Mouse (Mus musculus) urinary bladder, postnatal 14 days (tissue): ENCODE data around the gene Scn2b.

Experiments used
- DNase-seq: peaks from one replicate; pipeline ENCODE4 v3.0.0; 2021; ENCODE audit warnings: low spot score

Scn2b gene

GRCm38 (mm10) chr9:45117741-45118431 is at the start of gene Scn2b:
Gene Scn2b, plus strand, starts transcription at chr9:45117782.
- DNase-seq = no peak

GRCm38 (mm10) chr9:45071800-45072199 is 45.8 kb upstream of the Scn2b start:
- DNase-seq = no peak

DNA sequence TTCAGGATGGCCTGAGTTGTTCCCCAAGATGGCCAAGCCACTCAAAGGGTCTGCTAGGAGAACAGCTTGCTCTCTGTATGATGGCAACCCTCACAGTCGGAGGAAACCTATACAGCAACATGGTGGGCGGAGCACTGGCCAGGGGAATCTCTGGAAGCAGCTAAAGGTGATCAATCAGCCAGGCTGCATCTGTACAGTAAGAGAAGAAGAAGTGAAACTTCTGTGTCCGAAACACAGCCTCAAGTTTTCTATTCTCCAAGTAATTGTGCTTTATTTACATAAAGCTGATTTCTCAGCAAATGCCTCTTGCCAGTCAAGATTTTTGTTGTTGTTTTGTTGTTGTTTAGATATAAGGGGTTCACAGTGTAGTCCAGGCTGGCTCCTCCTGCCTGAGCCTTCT is 39.7 kb upstream of the Scn2b start:
- no peak for DNase-seq

DNA sequence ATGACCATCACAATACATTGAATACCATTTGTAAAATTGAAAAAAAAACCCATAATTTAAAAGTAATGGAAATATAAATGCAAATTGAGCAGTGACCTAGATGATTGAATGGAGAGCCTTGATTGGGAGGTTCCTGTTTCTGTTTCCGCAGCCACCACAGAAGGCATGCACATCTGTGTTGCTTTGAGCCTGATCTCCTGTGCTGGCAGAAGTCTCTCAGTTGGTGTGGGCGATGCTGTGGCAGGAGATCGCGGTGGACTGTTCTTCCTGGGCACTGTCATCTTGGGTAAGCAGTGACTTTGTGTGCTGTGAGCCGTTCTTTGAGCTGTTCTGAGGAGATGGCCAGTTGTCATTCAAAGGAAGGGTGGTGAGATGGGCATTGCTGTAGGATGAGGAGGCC is 38.6 kb upstream of the Scn2b start, which contains the start of gene Jaml:
TSS of gene Jaml (plus strand) at position 173 of the 400 bp plus-strand sequence.
- DNase-seq = no peak

- no peak for DNase-seq
These were observed 34.5 kb upstream of the Scn2b start for GRCm38 (mm10) chr9:45083132-45083531.

DNA sequence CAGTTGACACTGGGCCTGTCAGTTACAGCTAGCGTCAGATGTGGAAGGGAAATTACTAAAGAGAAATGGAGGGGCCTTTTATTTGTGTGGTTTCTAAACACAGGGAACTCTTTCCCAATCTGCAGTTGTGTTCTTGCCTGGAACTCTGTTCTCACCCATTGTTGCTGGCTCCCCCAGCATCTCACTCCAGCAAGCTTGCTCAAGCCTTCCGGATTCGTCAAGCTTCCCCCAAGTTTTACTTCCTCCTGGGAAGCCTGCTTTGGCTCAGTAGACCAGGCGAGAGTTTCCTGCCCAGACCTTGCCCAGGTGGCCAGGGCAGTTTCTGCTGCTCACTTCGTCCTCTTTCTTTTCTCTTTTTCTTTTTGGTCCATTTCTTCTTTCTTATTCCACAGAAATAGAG is 33.0 kb upstream of the Scn2b start:
- no peak for DNase-seq

- DNase-seq = no peak
These were observed 31.6 kb upstream of the Scn2b start for GRCm38 (mm10) chr9:45085741-45086690.

DNA sequence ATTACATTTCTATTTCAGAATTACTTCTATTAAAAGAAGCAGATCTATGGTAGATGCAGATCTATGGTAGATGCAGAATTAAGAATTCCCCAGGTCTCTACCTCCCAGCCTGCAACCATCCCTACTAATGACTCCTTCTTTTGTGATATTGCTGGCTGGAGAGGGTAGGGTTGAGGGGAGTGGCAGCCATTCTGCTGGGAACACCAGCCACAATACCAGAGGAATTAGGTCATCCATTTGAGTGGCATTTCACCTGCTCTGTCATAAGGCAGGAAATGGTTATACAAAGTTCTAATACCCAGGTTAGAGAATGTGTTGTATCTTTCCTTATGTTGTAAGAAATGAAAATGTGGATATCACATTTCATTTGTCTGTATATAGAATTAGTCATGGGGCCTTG is 29.5 kb upstream of the Scn2b start:
- no peak for DNase-seq

DNA sequence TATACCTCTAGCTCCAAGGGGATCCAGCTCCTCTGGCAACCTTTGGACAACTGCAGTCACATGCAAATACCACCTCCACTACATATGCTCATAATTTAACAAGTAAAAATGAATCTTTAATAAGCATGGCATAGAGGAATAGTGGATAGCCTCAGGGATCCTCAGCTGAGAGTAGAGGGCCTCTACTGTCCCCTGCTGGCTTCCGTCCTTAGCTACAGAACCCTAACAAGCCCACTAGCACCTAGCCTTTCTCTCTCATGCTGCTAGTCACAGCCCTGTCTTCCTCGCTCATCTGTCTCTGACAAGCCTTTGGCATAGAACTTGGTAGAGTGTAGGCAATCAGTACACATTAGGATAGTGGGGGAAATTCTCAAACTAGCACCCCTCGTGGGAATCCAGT is 26.8 kb upstream of the Scn2b start:
- no peak for DNase-seq

DNA sequence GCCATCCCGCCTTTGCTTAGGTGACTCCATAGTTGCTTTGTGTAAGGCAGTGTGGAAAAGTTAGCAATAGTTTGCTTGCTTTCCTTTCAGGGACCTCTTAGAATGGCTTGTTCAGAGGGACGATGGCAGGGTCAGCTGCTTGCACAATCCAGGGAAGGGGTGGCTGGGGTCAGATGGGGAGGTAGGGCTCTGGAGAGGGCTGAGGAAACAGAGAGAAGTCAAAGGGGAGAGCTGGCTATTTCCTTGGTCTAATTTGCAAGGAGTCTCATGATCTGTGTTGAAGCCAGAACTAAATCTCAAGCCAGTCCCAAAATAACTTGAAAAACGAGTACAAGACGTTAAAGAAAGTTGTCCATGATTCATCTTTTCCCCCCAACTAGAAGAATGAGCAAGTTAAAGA is 24.9 kb upstream of the Scn2b start:
- DNase-seq = no peak

DNA sequence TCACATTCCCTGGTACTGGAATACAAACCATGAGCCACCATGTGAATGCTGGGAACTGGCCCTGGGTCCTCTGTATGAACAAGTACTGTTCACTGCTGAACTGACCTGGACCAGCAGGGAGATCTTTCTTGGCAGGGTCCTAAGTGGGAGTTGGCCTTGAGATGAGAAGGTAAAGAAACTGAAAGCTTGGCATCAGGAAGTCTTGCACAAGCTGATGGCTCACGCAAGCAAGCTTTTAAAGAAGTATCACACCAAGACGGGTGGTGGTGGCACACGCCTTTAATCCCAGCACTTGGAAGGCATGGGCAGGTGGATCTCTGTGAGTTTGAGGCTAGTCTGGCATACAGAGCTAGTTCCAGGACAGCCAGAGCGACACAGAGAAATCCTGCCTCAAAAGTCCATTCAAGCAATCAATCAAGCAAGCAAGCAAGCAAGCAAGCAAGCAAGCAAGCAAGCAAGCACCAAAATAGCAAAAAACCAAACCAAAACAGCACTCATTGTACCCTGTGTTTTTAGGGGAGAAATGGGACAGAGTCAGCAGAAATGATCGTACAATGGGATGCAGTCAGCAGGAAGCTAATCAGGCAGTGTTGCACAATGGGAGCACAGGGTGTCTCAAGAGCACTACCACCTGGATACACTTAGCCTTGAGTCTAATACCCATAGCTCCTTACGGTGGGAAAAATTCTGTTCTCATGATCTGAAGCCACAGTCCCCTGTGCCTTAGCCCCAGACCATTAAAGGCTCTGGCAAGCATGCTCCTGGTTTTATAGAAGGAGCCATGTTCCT is 22.2 kb upstream of the Scn2b start:
- DNase-seq = no peak

GRCm38 (mm10) chr9:45097877-45098276 is 19.7 kb upstream of the Scn2b start:
- no peak for DNase-seq

- no peak for DNase-seq
These were observed 19.2 kb upstream of the Scn2b start for GRCm38 (mm10) chr9:45098426-45098825.

DNA sequence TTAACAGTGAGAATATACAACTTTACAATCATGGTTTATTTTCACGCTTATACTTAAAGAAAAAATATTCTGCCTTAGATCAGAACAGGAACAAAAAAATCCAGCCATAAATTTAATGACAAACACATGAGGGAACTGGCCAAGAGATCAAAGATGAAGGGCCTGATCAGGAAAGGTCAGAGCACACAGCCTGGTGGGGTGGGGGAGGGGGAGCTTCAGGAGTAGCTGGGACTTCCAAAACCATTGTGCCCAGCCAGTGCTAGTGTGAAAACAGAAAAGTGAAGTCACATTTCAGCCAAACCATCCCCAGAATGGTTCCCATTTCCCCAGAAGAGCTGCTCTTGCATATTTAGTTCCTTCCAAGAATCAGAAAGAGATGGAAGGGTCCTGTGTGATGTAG is 15.1 kb upstream of the Scn2b start:
- no peak for DNase-seq

DNA sequence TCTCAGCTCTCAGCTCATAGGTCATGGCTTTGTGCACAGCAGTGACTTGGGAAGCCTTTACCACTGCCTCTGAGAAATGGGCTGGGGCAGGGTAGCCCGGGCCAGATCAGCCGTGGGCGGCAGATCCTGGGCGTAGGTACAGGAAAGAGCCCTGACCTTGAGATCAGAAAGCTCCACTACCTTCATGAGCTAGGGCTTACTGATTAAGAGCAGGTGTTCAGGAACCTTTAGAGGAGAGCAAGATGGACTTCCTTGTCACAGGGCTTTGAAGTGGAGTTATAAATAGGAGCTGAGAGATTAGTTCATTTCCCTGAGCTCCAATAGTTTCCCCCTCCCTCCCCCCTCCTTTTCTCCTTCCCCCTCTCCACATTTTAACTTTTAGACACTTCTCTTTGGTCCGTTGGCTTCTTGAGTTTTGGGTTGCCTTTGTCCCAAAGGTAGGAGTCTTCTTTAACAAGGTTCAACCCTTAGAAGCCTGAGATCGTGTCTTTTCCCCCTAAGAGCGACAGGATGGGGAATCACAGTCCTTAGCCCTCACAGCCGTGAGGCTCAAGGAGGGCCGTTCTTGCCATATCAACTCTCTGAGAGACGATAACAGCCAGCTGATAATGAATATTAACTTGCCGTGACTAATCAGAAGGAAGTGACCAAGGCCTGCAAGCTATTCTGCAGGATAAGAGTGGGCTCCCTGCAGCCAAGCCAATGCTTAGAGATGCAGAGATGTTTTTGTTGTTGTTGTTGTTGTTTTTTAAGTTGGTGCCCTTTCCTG is 14.2 kb upstream of the Scn2b start:
- no peak for DNase-seq

GRCm38 (mm10) chr9:45105596-45106374 is 11.8 kb upstream of the Scn2b start:
- no peak for DNase-seq

DNA sequence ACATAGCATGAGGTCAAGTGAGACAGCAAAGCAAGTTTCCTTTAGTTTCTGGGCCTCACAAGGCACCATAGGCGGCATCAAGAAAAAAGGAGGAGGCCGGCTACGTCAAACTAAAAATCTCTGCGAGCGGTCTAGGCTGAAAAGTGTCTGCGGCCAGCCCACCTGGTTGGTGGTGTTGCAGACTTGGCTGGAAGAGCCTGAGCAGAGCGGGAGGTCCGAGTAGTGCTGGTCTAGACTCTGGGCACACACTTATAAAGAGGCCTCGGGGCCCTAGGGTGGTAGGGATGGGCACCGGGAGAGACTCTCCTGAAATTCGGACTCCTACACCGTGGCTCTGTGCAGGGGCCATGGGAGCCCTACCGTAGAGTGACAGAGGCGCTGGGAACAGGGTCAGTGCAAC is 1.9 kb upstream of the Scn2b start:
- DNase-seq = peak; percentile 25

DNA sequence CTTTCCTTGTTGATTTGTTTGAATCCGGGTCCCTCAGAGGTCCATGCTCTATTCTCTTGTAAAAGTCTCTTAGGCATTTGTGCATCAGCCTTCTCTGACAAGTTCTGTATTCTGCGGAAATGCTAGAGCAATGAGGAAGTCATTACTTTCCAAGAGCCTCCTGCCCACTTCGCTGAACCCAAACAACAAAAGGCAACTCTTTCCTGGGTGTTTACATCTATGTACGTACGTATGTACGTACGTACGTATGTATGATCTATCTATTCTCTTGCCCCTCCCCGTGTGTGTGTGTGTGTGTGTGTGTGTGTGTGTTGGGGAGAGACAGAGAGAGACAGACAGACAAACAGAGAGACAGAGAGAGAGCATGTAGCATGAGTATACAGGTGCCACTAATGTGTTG is 763 bp upstream of the Scn2b start:
- DNase-seq = no peak

DNA sequence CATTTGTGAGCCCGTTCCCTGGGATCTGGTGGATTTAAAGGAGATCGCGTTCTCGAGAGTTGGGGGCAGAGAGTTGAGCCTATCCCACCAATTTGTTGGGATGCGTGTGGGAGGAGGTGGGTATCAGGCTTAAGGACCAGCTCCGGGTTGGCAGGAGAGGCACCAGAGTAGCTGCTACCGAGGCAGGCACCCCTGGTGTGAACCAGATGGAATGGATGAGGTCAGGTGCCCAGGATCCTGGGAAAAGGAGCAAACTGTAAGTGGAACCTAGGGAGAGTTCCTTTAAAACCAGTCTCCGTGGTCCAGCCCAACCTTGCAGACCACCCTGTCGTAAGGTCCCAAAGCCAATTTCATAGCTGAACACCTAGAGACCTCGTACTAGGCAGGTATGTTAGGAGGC is 970 bp downstream of the Scn2b start:
- DNase-seq = no peak

GRCm38 (mm10) chr9:45119316-45119953 is 1.9 kb downstream of the Scn2b start:
- DNase-seq = no peak
